Mouse (Mus musculus) thymus, postnatal 4 days (tissue): ENCODE results near the gene Commd1.

ENCODE experiments used
- DNase-seq: peaks from one replicate; pipeline ENCODE4 v3.0.0; 2021

The Commd1 gene

GRCm38 (mm10) chr11:22981984-22982757 is at the start of gene Commd1, which contains the start of gene Gm28048:
Gene Commd1 (minus strand): TSS chr11:22982382.
Gene Gm28048 (minus strand): TSS chr11:22982090.
- DNase-seq = peak; percentile 99

- no peak for DNase-seq
These were observed 47.2 kb upstream of the Commd1 start for GRCm38 (mm10) chr11:23029399-23029798.

- DNase-seq = no peak
These were observed 46.8 kb upstream of the Commd1 start for GRCm38 (mm10) chr11:23028957-23029356.

DNA sequence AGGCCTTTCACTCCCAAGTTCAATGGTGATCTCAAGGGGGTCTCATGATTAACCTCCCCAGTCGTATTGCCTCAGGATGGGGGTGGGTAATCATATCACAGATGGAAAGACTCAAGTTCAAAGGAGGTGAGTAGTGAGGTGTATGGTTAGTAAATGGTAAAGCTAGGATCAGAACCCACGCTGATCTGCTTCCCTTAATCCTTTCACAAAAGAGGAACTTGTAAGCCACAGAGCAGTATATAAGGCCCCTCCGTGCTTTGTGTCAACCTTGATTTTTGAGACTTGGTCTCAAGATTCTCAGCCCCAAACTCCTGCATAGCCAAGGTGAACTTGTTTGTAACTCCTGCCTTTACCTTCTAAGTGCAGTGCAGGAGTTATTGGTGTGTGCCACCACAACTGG is 42.0 kb upstream of the Commd1 start:
- DNase-seq = no peak

GRCm38 (mm10) chr11:23023155-23023554 is 41.0 kb upstream of the Commd1 start:
- no peak for DNase-seq

DNA sequence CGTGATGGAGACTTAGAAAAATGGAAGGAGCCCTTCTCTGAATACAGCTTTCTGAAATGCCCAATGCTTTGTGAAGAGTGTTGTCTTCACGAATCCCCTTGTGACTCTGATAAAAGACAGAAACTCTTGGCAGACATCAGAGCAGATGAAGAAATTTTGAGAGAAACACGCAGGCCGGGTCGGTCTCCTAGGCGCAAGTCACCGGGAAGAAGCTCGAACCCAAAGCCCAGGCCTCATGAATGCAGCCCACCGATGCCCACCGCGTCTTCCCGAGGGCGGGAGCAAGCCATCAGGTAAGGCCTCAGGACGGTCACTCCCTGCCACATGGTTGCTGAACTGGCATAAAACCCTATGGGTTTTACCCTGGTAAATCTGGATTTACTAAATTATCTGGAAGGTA is 38.7 kb upstream of the Commd1 start:
- DNase-seq = no peak

DNA sequence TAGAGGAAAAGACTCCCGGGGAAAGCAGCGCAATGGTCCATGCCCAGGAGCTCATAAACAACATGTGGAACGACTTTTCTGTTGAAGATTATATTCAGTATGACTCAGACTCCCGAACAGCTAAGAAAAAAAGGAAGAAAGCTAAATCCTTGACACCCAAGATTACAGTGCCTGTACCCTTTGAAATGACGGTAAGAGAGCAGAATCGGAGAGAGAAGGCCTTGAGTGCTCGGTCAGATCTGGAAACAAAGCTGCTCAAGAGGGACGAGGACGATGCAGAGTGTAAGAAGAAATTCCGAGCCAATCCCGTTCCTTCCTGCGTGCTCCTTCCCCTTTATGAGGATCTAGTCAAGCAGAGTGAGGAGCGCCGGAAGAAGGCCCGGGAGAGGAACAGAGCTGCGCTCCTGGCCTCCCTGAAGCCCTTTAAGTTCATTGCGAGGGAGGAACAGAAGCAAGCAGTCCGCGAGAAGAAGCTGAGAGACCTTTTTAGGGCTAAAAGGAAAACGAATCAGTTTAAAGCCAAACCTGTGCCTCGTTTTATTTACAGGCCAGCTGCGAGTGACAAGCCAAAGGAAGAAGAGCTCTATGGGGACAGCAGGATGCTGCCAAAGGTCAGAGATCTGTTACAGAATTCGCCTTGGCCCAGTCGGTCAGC is 38.1 kb upstream of the Commd1 start:
- no peak for DNase-seq

DNA sequence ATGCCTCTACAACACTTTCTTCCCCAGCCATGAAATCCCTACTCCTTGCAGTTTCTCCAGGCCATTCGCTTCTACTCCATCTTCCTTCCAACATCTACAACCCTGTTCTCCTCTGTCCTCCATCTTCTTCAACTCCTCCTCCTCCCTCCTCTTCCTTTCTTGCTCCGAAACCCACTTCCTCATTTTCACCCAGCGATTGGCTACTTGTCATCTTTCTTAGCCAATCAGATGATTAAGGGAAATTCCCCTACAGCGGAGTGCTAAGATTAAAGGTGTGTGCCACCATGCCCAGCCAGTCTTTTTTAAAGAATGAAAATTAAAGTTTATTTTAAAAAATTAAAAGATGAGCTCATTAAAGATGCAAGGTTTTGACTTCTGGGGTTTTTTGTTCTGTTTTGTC is 35.8 kb upstream of the Commd1 start:
- DNase-seq = no peak

DNA sequence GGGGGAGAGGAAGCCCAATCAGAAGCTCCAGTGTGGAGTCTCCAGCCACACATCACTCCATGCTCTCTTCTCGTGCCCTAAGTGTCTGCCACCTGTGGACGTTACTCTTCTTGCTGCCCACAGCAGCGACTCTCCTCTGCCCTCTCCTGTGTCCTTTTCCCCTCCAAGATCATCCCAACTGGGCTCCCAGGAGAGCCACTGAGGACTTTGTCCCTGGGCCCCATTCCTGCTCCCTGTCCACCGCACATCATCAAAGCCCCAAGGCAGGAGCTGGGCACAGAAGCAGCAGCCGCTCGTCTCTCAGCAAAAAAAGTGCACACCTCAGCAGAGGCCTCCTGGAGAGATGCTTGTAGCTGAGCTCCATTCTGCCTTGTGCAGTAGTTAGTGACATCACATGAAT is 32.8 kb upstream of the Commd1 start:
- no peak for DNase-seq

GRCm38 (mm10) chr11:23013580-23014294 is 31.6 kb upstream of the Commd1 start:
- DNase-seq = peak; percentile 32

GRCm38 (mm10) chr11:23013096-23013495 is 30.9 kb upstream of the Commd1 start:
- DNase-seq = no peak

GRCm38 (mm10) chr11:23008824-23009200 is 26.6 kb upstream of the Commd1 start:
- no peak for DNase-seq

DNA sequence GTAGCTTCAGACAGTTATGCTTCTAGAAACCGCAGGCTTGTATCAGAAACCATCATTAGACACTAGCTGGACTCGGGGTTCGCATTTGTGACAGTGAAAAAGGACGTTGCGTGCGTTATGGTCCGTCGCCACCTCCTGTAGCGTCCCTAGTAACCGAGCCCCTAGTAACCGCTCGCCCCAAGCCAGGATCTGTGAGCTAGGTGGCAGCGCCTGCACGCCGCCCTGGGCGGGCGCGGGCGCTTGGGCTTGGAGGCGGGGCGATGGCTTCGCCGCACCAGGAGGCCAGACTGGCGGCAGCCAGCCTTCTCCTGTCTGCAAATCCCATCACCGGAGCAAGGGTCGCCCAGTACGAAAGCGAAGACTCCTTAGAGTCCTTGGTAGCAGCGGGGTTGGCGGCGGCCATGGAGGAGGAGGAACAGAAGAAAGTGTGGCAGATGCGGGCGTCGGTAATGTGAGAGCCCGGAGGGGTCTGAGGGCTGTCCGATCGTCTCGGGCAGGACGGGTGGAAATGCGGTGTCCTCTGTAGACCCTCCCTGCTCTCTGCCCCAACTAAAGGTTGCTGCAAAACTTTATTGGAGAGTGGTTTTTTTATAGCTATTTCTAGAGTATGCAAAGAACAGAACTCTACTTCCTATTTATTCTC is 26.1 kb upstream of the Commd1 start:
- peak; percentile 74 for DNase-seq

DNA sequence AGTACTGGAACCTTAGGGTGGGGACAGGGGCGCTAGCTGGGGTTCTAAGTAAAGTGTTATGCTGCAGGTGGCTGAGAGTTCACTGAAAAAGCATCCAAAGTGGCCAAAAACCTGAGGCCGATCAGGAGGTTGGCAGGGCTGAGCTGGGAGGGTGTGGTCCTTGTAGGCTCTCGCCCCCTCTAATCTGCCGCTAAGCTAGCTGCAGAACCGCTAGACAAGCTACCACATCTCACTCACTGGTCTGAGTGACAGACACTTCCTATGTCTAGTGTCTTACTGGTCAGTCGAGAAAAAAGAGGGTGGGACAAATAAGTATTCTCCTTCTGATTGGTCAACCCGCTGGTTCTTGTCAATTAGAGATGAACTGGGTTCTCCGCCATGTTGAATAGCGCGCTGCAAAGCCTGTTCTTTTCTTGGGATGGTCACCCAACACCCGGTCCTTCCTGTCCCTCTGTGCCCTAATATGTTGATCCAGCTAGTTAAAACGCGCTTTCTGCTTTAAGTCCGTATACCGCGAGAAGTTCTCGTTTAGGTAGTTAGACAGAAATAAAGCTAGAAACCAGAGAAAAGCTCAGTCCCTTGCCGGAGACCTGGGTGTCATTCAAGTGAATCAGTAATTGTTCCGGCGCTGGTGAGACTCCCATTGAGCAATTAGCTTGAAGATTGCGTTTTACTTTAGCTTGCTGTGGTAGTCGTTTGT is 25.4 kb upstream of the Commd1 start, which contains the start of gene Fam161a:
Gene Fam161a (plus strand): TSS at position 51 of the 700 bp plus-strand sequence.
- DNase-seq = peak; percentile 27

DNA sequence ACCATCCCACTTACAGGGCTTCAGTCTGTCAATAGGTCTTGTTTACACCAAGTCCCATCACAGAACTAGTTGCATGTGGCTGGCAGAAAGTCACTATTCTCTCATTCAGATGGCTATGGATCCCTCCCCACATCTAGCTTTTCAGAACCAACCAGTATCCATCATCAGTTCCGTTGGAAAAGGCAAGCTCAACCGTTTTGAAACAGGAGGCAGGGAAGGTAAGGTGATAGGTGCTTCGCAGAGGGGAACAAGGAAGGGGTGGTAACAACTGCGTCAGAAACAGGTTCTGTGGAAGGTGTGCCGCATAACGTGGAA is 24.9 kb upstream of the Commd1 start:
- no peak for DNase-seq

DNA sequence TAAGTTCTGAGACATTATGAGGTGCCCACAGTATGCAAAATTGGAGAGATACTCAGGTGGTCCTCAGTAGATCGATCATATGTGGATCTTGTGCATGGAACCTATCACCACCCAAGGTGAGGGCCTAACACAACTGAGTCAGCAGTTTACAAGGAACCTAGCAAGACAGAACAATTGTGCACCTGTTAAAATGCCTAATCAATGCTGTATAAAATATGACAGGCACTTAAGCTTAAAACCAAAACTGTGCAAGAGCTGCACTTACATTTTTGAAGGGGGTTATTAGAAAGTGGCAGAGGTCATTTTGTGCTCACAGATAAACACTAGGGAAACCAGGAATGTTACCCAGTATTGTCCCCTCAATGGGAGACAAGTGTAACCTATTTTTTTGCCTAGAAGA is 23.1 kb upstream of the Commd1 start:
- DNase-seq = no peak

DNA sequence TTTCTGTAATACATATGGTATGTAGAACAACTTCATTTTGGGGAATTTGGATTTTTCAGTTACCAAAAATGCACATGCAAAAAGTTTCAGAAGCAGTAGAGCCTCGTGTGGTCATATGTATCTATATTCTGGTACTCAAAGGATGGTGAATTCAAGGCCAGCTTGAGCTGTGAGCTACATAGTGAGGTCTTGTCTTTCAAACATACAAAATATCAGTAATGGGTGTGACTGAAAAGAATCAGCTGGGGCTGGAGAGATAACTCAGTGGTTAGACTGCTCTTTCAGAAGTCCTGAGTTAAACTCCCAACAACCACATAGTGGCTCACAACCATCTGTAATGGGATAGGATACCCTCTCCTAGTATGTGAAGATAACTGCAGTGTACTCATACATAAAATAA is 16.1 kb upstream of the Commd1 start:
- DNase-seq = no peak

GRCm38 (mm10) chr11:22995461-22995860 is 13.3 kb upstream of the Commd1 start:
- DNase-seq = no peak

DNA sequence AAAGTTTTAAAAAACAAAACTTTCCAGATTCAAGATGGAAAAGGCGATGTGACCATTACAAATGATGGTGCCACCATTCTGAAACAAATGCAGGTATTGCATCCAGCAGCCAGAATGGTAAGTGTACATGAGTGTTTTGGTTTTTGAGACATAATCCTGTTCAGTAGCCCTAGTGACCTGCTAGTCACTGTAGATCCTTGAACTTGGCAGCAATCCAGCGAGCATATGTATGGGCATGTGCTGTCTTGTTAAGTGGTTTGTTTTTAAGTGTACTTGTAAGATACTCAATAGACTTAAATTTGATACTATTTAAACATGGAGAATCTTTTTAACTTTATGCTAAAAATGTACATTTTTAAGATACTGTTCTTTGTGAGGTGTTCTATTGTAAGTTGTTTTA is 12.1 kb upstream of the Commd1 start:
- DNase-seq = no peak

DNA sequence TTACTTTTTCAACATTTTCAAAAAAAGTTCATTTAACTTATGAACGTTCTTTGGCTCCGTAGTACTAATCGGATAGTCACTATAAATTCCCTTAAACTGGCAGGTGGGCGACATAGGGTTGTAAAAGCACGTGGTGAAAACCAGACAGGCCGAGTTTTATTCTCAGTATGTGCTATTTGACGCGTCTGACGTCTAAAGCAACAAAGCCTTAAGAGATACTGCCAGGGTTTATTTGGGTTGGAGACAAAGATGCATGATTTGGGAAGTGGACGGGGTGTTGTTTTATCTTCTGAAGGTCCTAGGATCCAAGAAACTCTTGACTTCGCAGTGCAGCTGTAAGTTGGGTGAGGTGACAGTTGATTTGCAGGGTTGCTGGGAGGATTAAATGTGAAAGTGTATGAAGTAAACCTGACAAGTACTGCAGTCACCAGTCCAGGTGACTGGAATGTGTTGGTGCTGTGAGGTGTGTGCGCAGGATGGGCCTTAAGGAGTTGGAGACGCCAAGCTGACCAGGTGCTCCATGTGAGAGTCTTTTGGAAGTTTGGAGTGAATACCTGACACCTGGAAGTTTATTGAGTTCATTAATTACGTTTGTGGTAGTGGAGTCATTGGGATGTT is 9.1 kb upstream of the Commd1 start:
- no peak for DNase-seq

GRCm38 (mm10) chr11:22990393-22991126 is 8.4 kb upstream of the Commd1 start, which contains the start of gene Cct4:
Gene Cct4 (plus strand): TSS chr11:22990519.
- peak; percentile 91 for DNase-seq

DNA sequence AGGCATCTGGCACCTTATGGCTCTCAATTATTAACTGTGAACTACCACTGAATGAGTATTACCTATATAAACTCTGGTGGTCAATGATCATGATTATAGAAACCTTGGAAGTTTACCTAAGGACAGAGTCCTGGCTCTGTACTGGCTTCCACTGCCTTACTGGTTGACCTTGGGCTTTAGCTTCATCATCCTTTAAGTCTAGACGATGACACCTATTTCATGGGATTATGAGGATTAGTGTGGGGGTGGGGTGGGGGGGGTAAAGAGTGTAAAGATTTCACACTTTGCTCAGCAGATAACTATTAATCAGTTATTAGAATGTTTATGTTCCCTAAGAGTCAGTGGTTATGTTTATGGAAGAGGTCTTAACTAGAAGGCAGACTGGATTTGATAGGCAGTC is 7.6 kb upstream of the Commd1 start:
- DNase-seq = no peak
